Mouse (Mus musculus): ENCODE data around the gene Hcls1.

DNA sequence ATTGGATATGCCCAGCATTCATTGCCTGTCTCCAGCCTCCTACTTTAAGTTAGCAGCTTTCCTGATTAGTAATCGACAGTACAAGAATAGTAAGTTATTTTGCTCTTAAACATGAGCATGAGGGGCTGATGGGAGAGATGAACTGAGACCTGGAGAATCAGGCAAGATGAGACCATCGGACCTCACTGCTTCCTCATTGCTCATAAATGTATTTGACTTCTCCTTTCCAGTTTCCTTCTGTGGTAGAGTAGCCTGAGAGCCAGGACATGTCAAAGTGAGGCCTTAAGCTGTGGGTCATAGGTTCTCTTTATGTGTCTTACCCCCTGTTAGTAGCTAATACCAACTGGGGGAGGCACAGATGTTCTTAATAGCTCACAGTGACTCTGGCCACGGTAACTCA is 1.0 kb downstream of the Hcls1 start:
- no peak for TF ChIP-seq CTCF (IDR thresholded peaks at IDR 0.05; ENCODE audit: low read depth)
- no peak for TF ChIP-seq EP300 (IDR thresholded peaks at IDR 0.05; ENCODE audit: low read depth)
